Mouse (Mus musculus) neutrophil, adult 5-6 weeks (primary cell): ENCODE results near the gene Dram1. TPM values are rescaled to one million over a fixed set of nuclear protein-coding genes. Genes with fewer than 3 reads are reported as not detected.
"Not testable (repeated sequence)": the region's sequence is repeated elsewhere in the genome, so short reads cannot be mapped to it uniquely, and the experiment has no call there.

Source experiments
- ATAC-seq: fragments of 151-379, 151-347 bp; 2 replicates; pipeline ENCODE4 v1.8.0; 2017; ENCODE audit warnings: mild to moderate bottlenecking, moderate TSS enrichment; ENCODE audit not compliant: insufficient number of reproducible peaks, poor library complexity, low FRiP score, severe bottlenecking; ENCODE audit errors: extremely low read depth
- total RNA-seq: library from RNA; stranded (forward); fragments of 200-1000 nt; gene quantifications from 2 replicates; pipeline ENCODE4 v1.2.3, GENCODE M21; 2017

Gene Dram1
- total RNA-seq, 1 experiment from 2014 or later: 20.1 TPM

DNA sequence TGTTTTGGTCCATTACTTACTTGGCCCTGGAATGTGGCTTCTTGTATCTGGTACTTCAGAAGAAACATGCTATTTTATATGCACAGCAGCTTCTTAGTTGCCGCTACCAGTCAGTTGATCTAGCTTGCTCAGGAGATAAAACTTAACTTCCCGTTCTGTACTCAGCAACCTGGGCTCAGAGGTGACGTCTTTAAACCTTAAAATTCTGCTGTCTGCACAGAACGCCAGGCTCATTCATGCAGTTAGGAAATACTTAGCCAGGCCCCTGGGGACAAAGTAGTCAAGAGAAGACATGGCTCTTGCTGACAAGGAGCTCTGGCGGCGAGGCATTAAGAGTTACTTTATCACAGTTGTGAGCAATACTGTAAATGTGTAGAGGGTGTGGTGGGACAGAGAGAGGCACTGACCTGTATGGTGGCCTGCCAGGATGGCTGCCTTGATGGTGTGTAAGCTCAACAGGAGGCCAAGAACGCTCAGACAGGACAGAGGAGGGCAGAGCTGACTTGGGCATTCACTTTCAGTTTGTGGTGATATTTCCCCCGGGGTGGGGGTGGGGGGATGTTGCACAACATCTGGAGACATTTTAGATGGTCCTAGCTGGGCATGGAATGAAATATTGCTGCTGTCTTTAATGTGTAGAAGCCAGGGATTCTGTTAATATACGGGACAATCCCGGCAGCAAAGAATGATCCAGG is 11.4 kb upstream of the Dram1 start:
- ATAC-seq: peak; percentile 87

- ATAC-seq: peak; percentile 33
Measured at GRCm38 (mm10) chr10:88389576-88389975, 10.7 kb upstream of the Dram1 start.

GRCm38 (mm10) chr10:88386251-88386650 is 7.4 kb upstream of the Dram1 start:
- ATAC-seq: no peak

DNA sequence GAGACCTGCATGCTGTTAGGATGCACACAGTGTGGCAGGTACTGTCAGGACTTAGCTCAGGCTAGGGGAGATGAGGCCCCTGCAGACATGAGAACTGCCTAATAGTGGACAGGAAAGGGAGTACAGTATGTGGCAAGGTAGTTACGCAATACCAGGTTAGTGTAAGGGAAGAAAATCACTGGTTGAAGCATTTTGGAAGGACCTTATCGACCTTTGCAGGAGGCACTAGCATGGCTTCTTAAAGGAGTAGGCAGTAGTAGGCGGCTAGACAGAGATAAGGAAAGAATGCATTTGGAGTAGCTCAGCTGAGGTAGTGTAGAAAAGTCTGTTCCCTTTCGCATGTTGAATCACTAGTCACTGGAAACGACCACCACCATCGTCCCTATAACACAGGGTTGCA is 6.9 kb upstream of the Dram1 start:
- no peak for ATAC-seq

DNA sequence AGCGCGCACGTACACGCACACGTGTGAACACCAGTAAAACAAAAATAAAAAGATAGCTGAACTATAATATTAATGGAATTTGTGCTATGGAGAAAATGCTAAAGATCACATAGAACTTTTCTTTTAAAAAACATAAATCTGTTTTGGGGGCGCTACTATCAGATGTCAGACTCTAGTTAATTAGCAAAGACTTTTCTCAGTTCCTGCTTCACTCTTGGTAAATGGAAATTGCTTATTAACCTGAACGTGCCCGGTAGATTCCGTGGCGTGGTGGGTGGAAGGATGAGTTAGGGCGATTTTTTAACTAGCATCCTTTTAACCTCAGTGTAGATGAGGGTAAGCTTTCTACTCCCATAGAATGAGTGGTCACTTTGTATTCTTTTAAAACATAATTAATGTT is 6.4 kb upstream of the Dram1 start:
- no peak for ATAC-seq

GRCm38 (mm10) chr10:88384081-88384480 is 5.2 kb upstream of the Dram1 start:
- no peak for ATAC-seq

GRCm38 (mm10) chr10:88383479-88383878 is 4.6 kb upstream of the Dram1 start:
- no peak for ATAC-seq

GRCm38 (mm10) chr10:88382009-88382408 is 3.1 kb upstream of the Dram1 start:
- no peak for ATAC-seq

- no peak for ATAC-seq
Measured at GRCm38 (mm10) chr10:88381286-88381685, 2.4 kb upstream of the Dram1 start.

GRCm38 (mm10) chr10:88380430-88381060 is 1.7 kb upstream of the Dram1 start:
- no peak for ATAC-seq

DNA sequence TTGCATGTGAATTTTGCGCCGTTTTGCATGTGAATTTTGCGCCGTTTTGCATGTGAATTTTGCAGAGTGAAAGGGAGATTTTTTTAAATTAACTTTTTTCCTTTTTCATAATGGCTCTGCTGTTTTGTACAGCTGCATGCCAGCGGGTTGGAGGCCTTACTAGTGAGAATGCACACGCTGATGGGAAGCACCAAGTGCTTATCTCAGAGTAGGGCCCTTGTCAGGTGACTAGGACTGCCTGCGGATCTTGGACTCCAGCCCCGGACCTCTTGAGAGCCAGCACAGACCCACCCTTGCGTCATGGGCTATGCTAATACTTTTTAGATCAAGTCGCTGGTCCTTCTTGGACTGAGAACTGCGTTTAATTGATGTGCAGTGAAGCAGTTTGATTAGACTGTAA is 1.1 kb upstream of the Dram1 start:
- no peak for ATAC-seq

GRCm38 (mm10) chr10:88377666-88378065 is 1.2 kb downstream of the Dram1 start:
- ATAC-seq: no peak

DNA sequence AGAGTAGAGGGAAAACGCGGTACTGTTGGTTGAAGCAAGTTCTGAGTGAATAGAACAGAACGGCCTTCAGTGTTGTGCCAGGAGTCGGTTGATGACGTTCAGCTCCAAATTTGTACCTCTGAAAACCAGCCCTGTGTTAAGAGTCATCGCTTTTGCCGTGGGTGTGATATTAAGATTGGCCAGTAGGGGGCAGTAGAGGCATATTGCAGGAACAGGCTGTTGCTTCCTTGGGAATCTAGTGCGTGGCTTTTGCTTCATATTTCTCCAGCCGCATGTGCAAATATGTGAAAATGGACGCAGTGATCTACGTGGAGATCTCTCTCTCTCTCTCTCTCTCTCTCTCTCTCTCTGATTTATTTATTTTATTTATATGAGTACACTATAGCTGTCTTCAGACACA is 2.1 kb downstream of the Dram1 start:
- peak; percentile 74 for ATAC-seq

- ATAC-seq: no peak
Measured at GRCm38 (mm10) chr10:88374984-88375383, 3.9 kb downstream of the Dram1 start.

DNA sequence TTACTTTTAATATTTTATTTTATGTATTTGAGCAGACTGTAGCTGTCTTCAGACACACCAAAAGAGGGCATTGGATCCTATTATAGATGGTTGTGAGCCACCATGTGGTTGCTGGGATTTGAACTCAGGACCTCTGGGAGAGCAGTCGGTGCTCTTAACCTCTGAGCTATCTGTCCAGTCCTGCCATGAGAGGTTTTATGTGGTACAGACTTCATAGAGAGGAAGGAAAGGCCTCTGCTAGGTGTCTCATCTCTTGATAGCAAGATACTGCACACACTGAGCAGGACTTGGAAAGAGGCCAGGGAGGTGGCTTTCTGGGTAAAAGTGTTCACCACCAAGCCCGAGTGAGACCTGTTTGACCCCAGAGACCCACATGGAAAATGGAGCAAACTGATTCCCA is 5.9 kb downstream of the Dram1 start:
- ATAC-seq: not testable (repeated sequence)

DNA sequence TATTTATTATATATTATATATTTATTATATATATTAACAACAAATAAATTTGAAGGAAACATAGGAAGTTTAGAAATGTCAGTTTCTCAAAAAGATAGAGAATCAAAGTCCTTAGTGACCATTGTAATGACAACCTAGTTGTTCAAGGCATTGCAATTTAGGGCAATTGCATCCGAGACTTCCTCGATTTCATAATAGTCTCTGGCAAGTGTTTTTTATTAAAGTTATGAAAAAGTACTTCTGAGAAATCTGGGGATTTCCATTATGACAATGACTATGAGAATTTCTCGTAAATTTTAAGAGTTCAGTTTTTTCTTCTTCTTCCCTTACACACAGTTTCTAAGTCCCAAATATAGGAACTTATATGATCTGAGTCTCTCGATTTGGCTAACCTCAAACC is 6.4 kb downstream of the Dram1 start:
- no peak for ATAC-seq

GRCm38 (mm10) chr10:88371793-88372192 is 7.1 kb downstream of the Dram1 start:
- peak; percentile 51 for ATAC-seq

GRCm38 (mm10) chr10:88369233-88369632 is 9.6 kb downstream of the Dram1 start:
- ATAC-seq: no peak

GRCm38 (mm10) chr10:88364221-88364620 is 14.7 kb downstream of the Dram1 start:
- no peak for ATAC-seq

GRCm38 (mm10) chr10:88362218-88362617 is 16.7 kb downstream of the Dram1 start:
- no peak for ATAC-seq
